Mouse (Mus musculus) lung, embryonic 16.5 days (tissue): ENCODE data around the gene Foxd1. TPM values are rescaled to one million over a fixed set of nuclear protein-coding genes. Genes with fewer than 3 reads are reported as not detected.

Source experiments
- ATAC-seq: fragments of 200-750 bp; cut with Nextera tagmentation; 2 replicates; pipeline ENCODE4 v1.8.0; 2017; ENCODE audit warnings: low read depth, mild to moderate bottlenecking, moderate library complexity
- H3K27ac ChIP-seq: fragments of 300-500 bp; sonication (generic); 2 replicates; pipeline ENCODE4 v1.5.1; 2014; ENCODE audit warnings: mild to moderate bottlenecking, control low read depth, low read length
- H3K27me3 ChIP-seq: fragments of 300-500 bp; sonication (generic); 2 replicates; pipeline ENCODE4 v1.6.1; 2014; ENCODE audit warnings: low read depth, low read length, mixed read lengths; ENCODE audit not compliant: control insufficient read depth, insufficient read depth
- H3K36me3 ChIP-seq: fragments of 300-500 bp; sonication (generic); 2 replicates; pipeline ENCODE4 v1.6.1; 2014; ENCODE audit warnings: low read length; ENCODE audit not compliant: control insufficient read depth, insufficient read depth
- H3K4me1 ChIP-seq: fragments of 300-500 bp; sonication (generic); replicated peaks from 2 replicates; pipeline ENCODE4 v1.6.1; 2014; ENCODE audit warnings: low read length, mixed read lengths; ENCODE audit not compliant: control insufficient read depth, insufficient read depth
- H3K4me2 ChIP-seq: fragments of 300-500 bp; sonication (generic); 2 replicates; pipeline ENCODE4 v1.6.1; 2014; ENCODE audit warnings: low read depth, low read length, control low read depth
- H3K4me3 ChIP-seq: fragments of 300-500 bp; sonication (generic); 2 replicates; pipeline ENCODE4 v1.5.1; 2014; ENCODE audit warnings: mild to moderate bottlenecking, low read length, control low read depth
- H3K9ac ChIP-seq: fragments of 300-500 bp; sonication (generic); 2 replicates; pipeline ENCODE4 v1.6.1; 2014; ENCODE audit warnings: low read length, control low read depth
- H3K9me3 ChIP-seq: fragments of 300-500 bp; sonication (generic); 2 replicates; pipeline ENCODE4 v1.6.1; 2016; ENCODE audit warnings: low read length; ENCODE audit not compliant: control insufficient read depth
- WGBS: fragments of 180-500 bp; shearing (Covaris S2); extraction: QIAGEN DNeasy Blood & Tissue Kit; methylation state at CpG from one replicate; pipeline ENCODE4 v1.1.7; 2014; 5-methylcytosine and 5-hydroxymethylcytosine counted together
- polyA plus RNA-seq: library from polyadenylated mRNA; unstranded; fragments of >200 nt; fragmentation: Nextera tagmentation; extraction: Ambion mirVana; gene quantifications from 2 replicates; pipeline ENCODE4 v1.2.1, GENCODE M21; 2015

Foxd1 gene
- polyA plus RNA-seq, 1 experiment from 2014 or later = not detected

- Histone ChIP-seq H3K9ac (no peak overlapping the region), H3K9me3 (no peaks in the 10 kb centered on the region), H3K36me3 (no peaks in the 10 kb centered on the region), H3K4me3 (no peak overlapping the region), H3K27me3 (peaks cover 83% of the 10 kb centered on the region), H3K4me2 (no peak overlapping the region), H3K27ac (no peak overlapping the region), H3K4me1 (peaks cover 22% of the 10 kb centered on the region)
- ATAC-seq = no peak
- 12% methylated on average over 23 of the region's 23 CpGs for WGBS
These were observed 4.6 kb downstream of the Foxd1 start for GRCm38 (mm10) chr13:98358424-98359181.

GRCm38 (mm10) chr13:98359337-98359736 lies 5.3 kb downstream of the Foxd1 start:
- Histone ChIP-seq H3K4me1 (peaks cover 15% of the 10 kb centered on the region), H3K27ac (no peak overlapping the region), H3K9me3 (no peaks in the 10 kb centered on the region), H3K4me3 (no peak overlapping the region), H3K9ac (no peak overlapping the region), H3K36me3 (no peaks in the 10 kb centered on the region), H3K27me3 (peaks cover 81% of the 10 kb centered on the region), H3K4me2 (no peak overlapping the region)
- ATAC-seq = no peak
- WGBS = 10% methylated on average over 6 of the region's 8 CpGs

- H3K9ac ChIP-seq = no peak overlapping the region
- 8% methylated on average over 6 of the region's 6 CpGs for WGBS
- no peak overlapping the region for H3K4me2 ChIP-seq
These were observed 6.3 kb downstream of the Foxd1 start for GRCm38 (mm10) chr13:98360391-98360790.

GRCm38 (mm10) chr13:98361161-98361560 lies 7.1 kb downstream of the Foxd1 start:
- peaks cover 80% of the 10 kb centered on the region for H3K27me3 ChIP-seq
- H3K4me1 ChIP-seq = peaks cover 6% of the 10 kb centered on the region
- no peak overlapping the region for H3K27ac ChIP-seq
- H3K4me3 ChIP-seq = no peak overlapping the region
- H3K9me3 ChIP-seq = no peaks in the 10 kb centered on the region
- H3K36me3 ChIP-seq = no peaks in the 10 kb centered on the region
- no peak for ATAC-seq
- H3K9ac ChIP-seq = no peak overlapping the region
- 26% methylated on average over 5 of the region's 5 CpGs for WGBS
- no peak overlapping the region for H3K4me2 ChIP-seq

More at GRCm38 (mm10) chr13:98360391-98360790, 6.3 kb downstream of the Foxd1 start:
- H3K27ac ChIP-seq = no peak overlapping the region
- H3K36me3 ChIP-seq = no peaks in the 10 kb centered on the region
- H3K9me3 ChIP-seq = no peaks in the 10 kb centered on the region
- peaks cover 5% of the 10 kb centered on the region for H3K4me1 ChIP-seq
- no peak for ATAC-seq
- H3K27me3 ChIP-seq = peaks cover 79% of the 10 kb centered on the region
- no peak overlapping the region for H3K4me3 ChIP-seq

- H3K4me1 ChIP-seq = peaks cover 8% of the 10 kb centered on the region
- no peak overlapping the region for H3K27ac ChIP-seq
- no peak overlapping the region for H3K9ac ChIP-seq
- 19% methylated on average over 4 of the region's 4 CpGs for WGBS
- no peaks in the 10 kb centered on the region for H3K9me3 ChIP-seq
- no peaks in the 10 kb centered on the region for H3K36me3 ChIP-seq
- ATAC-seq = no peak
- H3K4me2 ChIP-seq = no peak overlapping the region
- H3K4me3 ChIP-seq = no peak overlapping the region
- H3K27me3 ChIP-seq = peaks cover 84% of the 10 kb centered on the region
These were observed 9.0 kb downstream of the Foxd1 start for GRCm38 (mm10) chr13:98363046-98363445.

GRCm38 (mm10) chr13:98365081-98365480 lies 11.0 kb downstream of the Foxd1 start:
- Histone ChIP-seq H3K36me3 (no peaks in the 10 kb centered on the region), H3K9ac (no peak overlapping the region), H3K27me3 (peaks cover 85% of the 10 kb centered on the region), H3K9me3 (no peaks in the 10 kb centered on the region), H3K27ac (no peak overlapping the region), H3K4me2 (no peak overlapping the region), H3K4me1 (peaks cover 8% of the 10 kb centered on the region), H3K4me3 (no peak overlapping the region)
- 5% methylated on average over 8 of the region's 8 CpGs for WGBS
- no peak for ATAC-seq

GRCm38 (mm10) chr13:98365766-98366421 lies 11.9 kb downstream of the Foxd1 start:
- Histone ChIP-seq H3K4me1 (peaks cover 8% of the 10 kb centered on the region), H3K27ac (no peak overlapping the region), H3K36me3 (no peaks in the 10 kb centered on the region), H3K27me3 (peaks cover 81% of the 10 kb centered on the region), H3K4me2 (peak overlapping the region; percentile 29; the same call in 1 of the 2 replicates), H3K9ac (no peak overlapping the region), H3K4me3 (peak overlapping the region; percentile 34), H3K9me3 (no peaks in the 10 kb centered on the region)
- peak; percentile 45 for ATAC-seq
- WGBS = 1% methylated on average over 51 of the region's 52 CpGs

GRCm38 (mm10) chr13:98366469-98367275 lies 12.6 kb downstream of the Foxd1 start:
- no peak for ATAC-seq
- peaks cover 76% of the 10 kb centered on the region for H3K27me3 ChIP-seq
- no peak overlapping the region for H3K9ac ChIP-seq
- peak overlapping the region; percentile 34 for H3K4me3 ChIP-seq
- 2% methylated on average over 43 of the region's 43 CpGs for WGBS
- H3K9me3 ChIP-seq = no peaks in the 10 kb centered on the region
- H3K27ac ChIP-seq = no peak overlapping the region
- H3K4me2 ChIP-seq = peak overlapping the region; percentile 29; the same call in 1 of the 2 replicates
- peaks cover 8% of the 10 kb centered on the region for H3K4me1 ChIP-seq
- H3K36me3 ChIP-seq = no peaks in the 10 kb centered on the region

GRCm38 (mm10) chr13:98367601-98368000 lies 13.6 kb downstream of the Foxd1 start:
- no peak overlapping the region for H3K9ac ChIP-seq
- 34% methylated on average over 3 of the region's 3 CpGs for WGBS
- no peak overlapping the region for H3K4me3 ChIP-seq
- H3K27ac ChIP-seq = no peak overlapping the region
- H3K9me3 ChIP-seq = no peaks in the 10 kb centered on the region
- no peaks in the 10 kb centered on the region for H3K36me3 ChIP-seq
- peaks cover 8% of the 10 kb centered on the region for H3K4me1 ChIP-seq
- ATAC-seq = no peak
- H3K27me3 ChIP-seq = peaks cover 69% of the 10 kb centered on the region
- no peak overlapping the region for H3K4me2 ChIP-seq
